Mouse (Mus musculus) liver, postnatal 0 days (tissue): Measurements from ENCODE around the gene Rsc1a1. TPM values are rescaled to one million over a fixed set of nuclear protein-coding genes. Genes with fewer than 3 reads are reported as not detected.

Source experiments
- ATAC-seq: fragments of 200-750 bp; cut with Nextera tagmentation; 2 replicates; pipeline ENCODE4 v1.8.0; 2017; ENCODE audit warnings: mild to moderate bottlenecking, moderate library complexity
- DNase-seq: peaks from one replicate; pipeline ENCODE4 v3.0.0-alpha.2; 2016
- H3K27ac ChIP-seq: fragments of 300-500 bp; sonication (generic); 2 replicates; pipeline ENCODE4 v1.5.1; 2014; ENCODE audit warnings: antibody characterized with exemption, moderate library complexity, mild to moderate bottlenecking, low read depth
- H3K27me3 ChIP-seq: fragments of 300-500 bp; sonication (generic); 2 replicates; pipeline ENCODE4 v1.6.1; 2014; ENCODE audit warnings: low read length, control low read depth, mixed read lengths; ENCODE audit not compliant: insufficient read depth
- H3K36me3 ChIP-seq: fragments of 300-500 bp; sonication (generic); replicated peaks from 2 replicates; pipeline ENCODE4 v1.6.1; 2014; ENCODE audit warnings: mild to moderate bottlenecking, control low read depth, low read length, moderate library complexity, mixed read lengths; ENCODE audit not compliant: insufficient read depth
- H3K4me1 ChIP-seq: fragments of 300-500 bp; sonication (generic); 2 replicates; pipeline ENCODE4 v1.6.1; 2014; ENCODE audit warnings: antibody characterized with exemption, mild to moderate bottlenecking, control low read depth; ENCODE audit not compliant: insufficient read depth
- H3K4me2 ChIP-seq: fragments of 300-500 bp; sonication (generic); 2 replicates; pipeline ENCODE4 v1.6.1; 2014; ENCODE audit warnings: low read depth, mild to moderate bottlenecking, low read length, moderate library complexity, mixed read lengths
- H3K4me3 ChIP-seq: fragments of 300-500 bp; sonication (generic); 2 replicates; pipeline ENCODE4 v1.5.1; 2014; ENCODE audit warnings: low read depth, low read length
- H3K9ac ChIP-seq: fragments of 300-500 bp; sonication (generic); replicated peaks from 2 replicates; pipeline ENCODE4 v1.6.1; 2014; ENCODE audit warnings: mild to moderate bottlenecking, moderate library complexity
- H3K9me3 ChIP-seq: fragments of 300-500 bp; sonication (generic); 2 replicates; pipeline ENCODE4 v1.6.1; 2016; ENCODE audit warnings: mild to moderate bottlenecking, control low read depth, low read length, mixed read lengths
- CTCF ChIP-seq: sonication (generic); IDR thresholded peaks from 2 replicates; pipeline ENCODE4 v1.5.1; 2016; ENCODE audit warnings: antibody characterized with exemption, low read depth
- EP300 ChIP-seq: IDR thresholded peaks from 2 replicates; pipeline ENCODE4 v1.6.1; 2016; ENCODE audit warnings: antibody characterized with exemption, low read depth, mild to moderate bottlenecking
- WGBS: fragments of 180-500 bp; shearing (Covaris S2); extraction: QIAGEN DNeasy Blood & Tissue Kit; methylation state at CpG from one replicate; pipeline ENCODE4 v1.1.7; 2014; ENCODE audit not compliant: insufficient replicate concordance; 5-methylcytosine and 5-hydroxymethylcytosine counted together
- polyA plus RNA-seq: library from polyadenylated mRNA; unstranded; fragments of >200 nt; fragmentation: Nextera tagmentation; extraction: Ambion mirVana; gene quantifications from 2 replicates; pipeline ENCODE4 v1.2.1, GENCODE M21; 2015

Rsc1a1 gene
- polyA plus RNA-seq, 1 experiment from 2014 or later: not detected

- WGBS: 65% methylated on average over 7 of the region's 7 CpGs
- Histone ChIP-seq H3K9ac (no peak overlapping the region), H3K9me3 (no peaks in the 10 kb centered on the region), H3K4me2 (no peak overlapping the region), H3K27me3 (no peaks in the 10 kb centered on the region), H3K4me3 (no peak overlapping the region), H3K4me1 (no peaks in the 10 kb centered on the region), H3K36me3 (peaks cover 10% of the 10 kb centered on the region; the same call in 1 of the 2 replicates), H3K27ac (no peak overlapping the region)
- no peak for TF ChIP-seq CTCF
- no peak for TF ChIP-seq EP300
- no peak for ATAC-seq
- DNase-seq: no peak
Measured at GRCm38 (mm10) chr4:141643118-141643855, 42.1 kb downstream of the Rsc1a1 start.

DNA sequence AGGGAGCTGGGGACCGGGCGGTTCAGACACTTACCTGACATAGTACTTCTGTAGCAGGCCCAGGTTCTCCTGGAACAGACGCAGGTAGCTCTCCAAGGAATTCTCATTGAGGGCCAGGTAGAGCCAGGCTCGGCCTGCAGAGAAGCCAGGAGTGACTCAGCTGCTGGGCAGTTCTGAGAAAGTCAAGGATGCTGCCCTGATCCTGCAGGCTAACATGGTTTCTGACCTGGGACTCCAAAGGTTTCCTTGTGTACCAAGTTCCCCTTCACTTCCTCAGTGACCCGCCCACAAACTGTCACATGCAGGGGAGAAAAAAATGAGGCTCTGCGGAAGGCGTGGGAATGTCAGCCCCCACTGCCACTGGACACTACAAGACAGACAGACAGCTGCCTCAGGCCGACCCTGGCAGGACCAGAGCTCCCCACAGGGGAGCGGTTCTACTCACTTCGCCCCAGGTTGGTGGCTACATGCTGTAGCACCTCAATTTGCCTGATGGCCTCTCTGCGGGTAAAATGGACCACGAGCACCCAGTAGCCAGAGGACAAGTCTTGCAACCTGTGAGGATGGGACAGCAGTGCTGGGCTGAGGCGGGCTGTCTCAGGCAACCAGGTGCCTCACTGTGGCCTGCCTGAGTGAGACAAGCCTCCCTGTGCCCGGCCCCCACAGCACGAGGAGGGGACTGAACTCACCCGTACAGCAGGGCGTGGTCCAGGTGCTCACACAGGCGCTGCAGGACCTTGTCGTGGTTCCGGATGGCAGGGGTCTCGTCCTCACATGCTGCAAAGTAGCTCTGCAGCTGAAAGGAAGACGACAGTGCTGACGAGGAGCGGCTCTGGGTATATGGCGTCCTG lies 43.2 kb downstream of the Rsc1a1 start:
- no peak overlapping the region for H3K4me3 ChIP-seq
- DNase-seq (no peak), ATAC-seq (no peak)
- no peak overlapping the region for H3K27ac ChIP-seq
- H3K4me2 ChIP-seq: no peak overlapping the region
- H3K9me3 ChIP-seq: no peaks in the 10 kb centered on the region
- no peaks in the 10 kb centered on the region for H3K4me1 ChIP-seq
- H3K9ac ChIP-seq: no peak overlapping the region
- 87% methylated on average over 25 of the region's 25 CpGs for WGBS
- H3K36me3 ChIP-seq: peaks cover 10% of the 10 kb centered on the region; the same call in 1 of the 2 replicates
- no peak for TF ChIP-seq EP300
- TF ChIP-seq CTCF: no peak
- no peaks in the 10 kb centered on the region for H3K27me3 ChIP-seq

DNA sequence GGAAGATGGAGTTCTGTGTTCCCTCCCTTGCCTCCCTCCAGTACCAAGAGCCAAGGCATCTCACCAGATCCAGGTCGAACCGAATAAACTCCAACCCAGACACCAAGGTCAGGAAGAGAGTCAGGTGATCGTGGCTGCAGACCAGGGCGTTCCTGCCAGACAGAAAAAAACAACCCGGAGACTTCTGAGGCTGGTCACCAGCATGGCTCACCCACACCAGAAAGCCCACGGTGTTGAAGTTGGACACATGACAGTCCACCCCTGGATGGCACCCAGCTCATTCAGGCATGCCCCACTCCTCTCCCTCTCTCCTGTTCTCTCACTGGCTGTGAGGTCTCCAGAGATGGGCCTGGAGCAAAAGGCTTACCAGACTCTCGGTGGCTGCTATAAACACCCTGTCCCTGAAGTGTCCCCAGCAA lies 44.0 kb downstream of the Rsc1a1 start:
- no peaks in the 10 kb centered on the region for H3K27me3 ChIP-seq
- H3K9ac ChIP-seq: no peak overlapping the region
- ATAC-seq (no peak), DNase-seq (no peak)
- no peaks in the 10 kb centered on the region for H3K4me1 ChIP-seq
- TF ChIP-seq CTCF: no peak
- no peak for TF ChIP-seq EP300
- WGBS: 87% methylated on average over 7 of the region's 7 CpGs
- no peaks in the 10 kb centered on the region for H3K9me3 ChIP-seq
- no peak overlapping the region for H3K4me2 ChIP-seq
- peaks cover 14% of the 10 kb centered on the region; the same call in 1 of the 2 replicates for H3K36me3 ChIP-seq
- no peak overlapping the region for H3K4me3 ChIP-seq
- H3K27ac ChIP-seq: no peak overlapping the region

DNA sequence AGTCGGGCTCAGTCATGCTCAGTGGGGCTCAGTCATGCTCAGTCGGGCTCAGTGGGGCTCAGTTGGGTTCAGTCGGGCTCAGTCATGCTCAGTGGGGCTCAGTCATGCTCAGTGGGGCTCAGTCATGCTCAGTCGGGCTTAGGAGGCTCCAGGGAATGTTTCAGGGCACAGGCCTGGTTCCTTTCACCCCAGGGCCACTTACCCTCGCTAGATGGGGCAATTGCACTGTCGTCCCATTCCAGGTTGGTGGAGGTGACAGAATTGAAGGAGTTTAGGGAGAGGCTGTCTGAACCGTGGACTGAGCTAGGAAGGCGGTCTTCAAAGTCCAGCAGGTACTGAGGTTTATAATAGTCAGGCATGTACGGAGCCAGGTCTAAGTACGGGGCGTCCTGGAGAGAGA lies 45.9 kb downstream of the Rsc1a1 start:
- ATAC-seq: peak; percentile 24; the same call in 1 of the 2 replicates
- no peaks in the 10 kb centered on the region for H3K9me3 ChIP-seq
- H3K4me3 ChIP-seq: no peak overlapping the region
- H3K4me2 ChIP-seq: no peak overlapping the region
- peaks cover 16% of the 10 kb centered on the region; the same call in 1 of the 2 replicates for H3K36me3 ChIP-seq
- DNase-seq: no peak
- no peaks in the 10 kb centered on the region for H3K27me3 ChIP-seq
- no peak for TF ChIP-seq CTCF
- TF ChIP-seq EP300: no peak
- WGBS: 73% methylated on average over 11 of the region's 11 CpGs
- H3K4me1 ChIP-seq: no peaks in the 10 kb centered on the region
- H3K27ac ChIP-seq: no peak overlapping the region
- H3K9ac ChIP-seq: no peak overlapping the region

DNA sequence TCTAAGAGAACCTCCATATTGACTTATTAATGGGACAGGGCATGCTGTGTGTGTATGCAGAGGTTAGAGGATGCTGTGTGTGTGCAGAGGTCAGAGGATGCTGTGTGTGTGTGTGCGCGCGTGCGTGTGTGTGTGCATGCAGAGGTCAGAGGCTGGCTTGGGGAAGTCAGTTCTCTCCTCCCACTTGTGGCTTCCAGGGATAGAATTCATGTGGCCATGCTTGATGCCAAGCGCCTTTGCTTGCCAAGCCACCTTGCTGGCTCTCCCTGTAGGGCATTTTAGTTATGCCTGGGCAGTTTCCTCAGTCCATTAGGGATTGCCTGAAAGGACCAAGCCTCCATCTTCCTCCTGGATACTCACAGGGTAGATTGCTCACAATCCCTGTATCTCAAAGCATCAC lies 48.7 kb downstream of the Rsc1a1 start:
- H3K9me3 ChIP-seq: no peaks in the 10 kb centered on the region
- H3K4me2 ChIP-seq: no peak overlapping the region
- H3K4me3 ChIP-seq: no peak overlapping the region
- ATAC-seq: no peak
- 83% methylated on average over 5 of the region's 5 CpGs for WGBS
- no peak overlapping the region for H3K27ac ChIP-seq
- H3K9ac ChIP-seq: no peak overlapping the region
- no peak for DNase-seq
- TF ChIP-seq CTCF (no peak), EP300 (no peak)
- H3K27me3 ChIP-seq: no peaks in the 10 kb centered on the region
- peaks cover 31% of the 10 kb centered on the region for H3K36me3 ChIP-seq
- H3K4me1 ChIP-seq: no peaks in the 10 kb centered on the region

- Histone ChIP-seq H3K4me3 (no peak overlapping the region), H3K9ac (no peak overlapping the region), H3K4me2 (no peak overlapping the region), H3K36me3 (peaks cover 32% of the 10 kb centered on the region), H3K9me3 (no peaks in the 10 kb centered on the region), H3K4me1 (no peaks in the 10 kb centered on the region), H3K27ac (no peak overlapping the region), H3K27me3 (no peaks in the 10 kb centered on the region)
- DNase-seq (no peak), ATAC-seq (no peak)
- WGBS: 77% methylated on average over 9 of the region's 9 CpGs
- TF ChIP-seq CTCF: no peak
- TF ChIP-seq EP300: no peak
Measured at GRCm38 (mm10) chr4:141635991-141636390, 49.4 kb downstream of the Rsc1a1 start.

Other genes with a start within 250 kb of the Rsc1a1 start
- not detected in 2 replicates for gene Srarp, start 249.5 kb downstream of the Rsc1a1 start, polyA plus RNA-seq
- 4.6 and 5.5 TPM in 2 replicates for gene Zbtb17, start 240.9 kb downstream of the Rsc1a1 start, polyA plus RNA-seq
- 2.3 and 3.0 TPM in 2 replicates for gene Spen, start 147.0 kb downstream of the Rsc1a1 start, polyA plus RNA-seq
- 1.5 and 1.8 TPM in 2 replicates for gene Fblim1, start 79.5 kb downstream of the Rsc1a1 start, polyA plus RNA-seq
- gene Tmem82, start 67.0 kb downstream of the Rsc1a1 start, polyA plus RNA-seq: 17.3 and 17.8 TPM in 2 replicates
- 0.40 and 0.76 TPM in 2 replicates for gene Slc25a34, start 61.8 kb downstream of the Rsc1a1 start, polyA plus RNA-seq
- 1.7 TPM in 2 replicates for gene Plekhm2, start 20.7 kb downstream of the Rsc1a1 start, polyA plus RNA-seq
- gene Ddi2, start 37.8 kb upstream of the Rsc1a1 start, polyA plus RNA-seq: 21.7 and 22.6 TPM in 2 replicates
- gene Agmat, start 61.1 kb upstream of the Rsc1a1 start, polyA plus RNA-seq: 101 and 105 TPM in 2 replicates
- 2.7 TPM in 2 replicates for gene Dnajc16, start 105.3 kb upstream of the Rsc1a1 start, polyA plus RNA-seq
- 6.3 and 7.4 TPM in 2 replicates for gene Casp9, start 108.0 kb upstream of the Rsc1a1 start, polyA plus RNA-seq
- gene Cela2a, start 140.6 kb upstream of the Rsc1a1 start, polyA plus RNA-seq: 0.61 and 28.3 TPM in 2 replicates
- gene Ctrc, start 160.8 kb upstream of the Rsc1a1 start, polyA plus RNA-seq: not detected in 2 replicates
- gene Efhd2, start 189.3 kb upstream of the Rsc1a1 start, polyA plus RNA-seq: 37.1 and 39.9 TPM in 2 replicates